Mouse (Mus musculus) embryonic fibroblast, embryonic 13.5 days (primary cell): ENCODE data around the gene Arl6ip1. TPM values are rescaled to one million over a fixed set of nuclear protein-coding genes. Genes with fewer than 3 reads are reported as not detected.

ENCODE experiments used
- H3K27ac ChIP-seq: 2 replicates; pipeline ENCODE4 v1.5.1; 2012; ENCODE audit warnings: low read length, control low read depth, inconsistent platforms; ENCODE audit not compliant: insufficient read depth
- H3K4me1 ChIP-seq: 2 replicates; pipeline ENCODE4 v1.6.1; 2011; ENCODE audit warnings: low read length; ENCODE audit not compliant: control insufficient read depth, insufficient read depth
- H3K4me3 ChIP-seq: 2 replicates; pipeline ENCODE4 v1.5.1; 2011; ENCODE audit warnings: mild to moderate bottlenecking, control low read depth, low read length; ENCODE audit not compliant: insufficient read depth
- CTCF ChIP-seq: IDR thresholded peaks from 2 replicates; pipeline ENCODE4 v1.5.1; 2011; ENCODE audit warnings: mild to moderate bottlenecking, control low read depth, low read length, moderate library complexity, borderline replicate concordance; ENCODE audit not compliant: insufficient read depth
- POLR2A ChIP-seq: IDR thresholded peaks from 2 replicates; pipeline ENCODE4 v1.6.1; 2011; ENCODE audit warnings: low read depth, mild to moderate bottlenecking, control low read depth, low read length, moderate library complexity
- polyA plus RNA-seq: library from polyadenylated mRNA; stranded (reverse); fragments of >200 nt; gene quantifications from 2 replicates; pipeline ENCODE4 v1.2.4, GENCODE M21; 2011; ENCODE audit warnings: low read depth; ENCODE audit not compliant: missing spikeins, insufficient read length

The Arl6ip1 gene
- polyA plus RNA-seq, 1 experiment: 159 TPM

- Histone ChIP-seq H3K27ac (peak overlapping the region; percentile 0; the same call in 1 of the 2 replicates), H3K4me3 (no peak overlapping the region), H3K4me1 (peaks cover 15% of the 10 kb centered on the region)
- TF ChIP-seq CTCF (no peak), POLR2A (no peak; the same call in 1 of the 2 replicates)
Measured at GRCm38 (mm10) chr7:118103462-118104379, 25.7 kb downstream of the Arl6ip1 start.

- no peak for TF ChIP-seq CTCF
- no peak for TF ChIP-seq POLR2A
- Histone ChIP-seq H3K27ac (peak overlapping the region; percentile 30), H3K4me1 (peaks cover 14% of the 10 kb centered on the region), H3K4me3 (no peak overlapping the region)
Measured at GRCm38 (mm10) chr7:118102678-118103461, 26.6 kb downstream of the Arl6ip1 start.

DNA sequence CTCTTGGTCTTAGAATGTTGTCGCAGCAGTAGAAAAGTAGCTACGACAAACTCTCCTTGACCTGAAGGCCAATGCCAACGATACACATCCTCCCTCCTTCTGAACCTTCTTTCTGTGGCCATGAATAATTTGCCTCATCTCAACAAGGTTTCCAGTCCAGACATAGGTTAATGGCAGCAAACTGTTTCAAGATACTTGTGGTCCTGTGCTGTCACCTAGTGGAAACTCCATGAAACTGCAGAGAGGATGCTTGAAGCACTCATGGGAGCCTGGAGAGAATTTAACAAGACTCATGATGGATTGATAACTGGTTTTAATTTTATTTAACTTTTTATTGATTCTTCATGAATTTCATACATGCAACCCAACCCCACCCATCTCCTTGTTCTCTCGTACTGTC lies 27.2 kb downstream of the Arl6ip1 start:
- H3K4me1 ChIP-seq: peaks cover 14% of the 10 kb centered on the region
- TF ChIP-seq POLR2A (no peak), CTCF (no peak)
- H3K4me3 ChIP-seq: no peak overlapping the region
- no peak overlapping the region for H3K27ac ChIP-seq

GRCm38 (mm10) chr7:118097615-118098014 lies 31.8 kb downstream of the Arl6ip1 start:
- Histone ChIP-seq H3K27ac (no peak overlapping the region), H3K4me3 (no peak overlapping the region), H3K4me1 (no peaks in the 10 kb centered on the region; the same call in 1 of the 2 replicates)
- no peak for TF ChIP-seq CTCF
- TF ChIP-seq POLR2A: no peak

DNA sequence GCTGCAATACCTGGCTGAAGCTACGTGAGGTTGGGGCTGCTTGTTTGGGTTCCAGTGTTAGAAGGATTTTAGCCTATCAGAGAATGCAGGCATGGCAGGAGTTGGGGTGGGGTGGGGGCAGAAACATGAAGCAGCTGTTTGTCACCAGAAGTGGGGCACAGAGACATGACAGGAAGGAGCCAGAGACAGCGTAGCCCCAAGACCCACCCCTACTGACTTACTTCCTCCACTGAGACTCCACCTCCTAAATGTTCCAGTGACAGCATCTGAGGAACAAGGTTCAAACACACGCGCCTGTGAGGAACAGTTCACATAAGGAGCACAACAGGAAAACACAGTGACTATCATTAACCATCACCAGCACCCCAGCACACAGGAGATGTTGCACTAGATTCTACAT lies 49.5 kb downstream of the Arl6ip1 start:
- Histone ChIP-seq H3K27ac (no peak overlapping the region), H3K4me3 (no peak overlapping the region), H3K4me1 (no peaks in the 10 kb centered on the region)
- TF ChIP-seq POLR2A (no peak), CTCF (no peak)

GRCm38 (mm10) chr7:118079097-118079496 lies 50.4 kb downstream of the Arl6ip1 start:
- Histone ChIP-seq H3K4me3 (no peak overlapping the region), H3K27ac (no peak overlapping the region), H3K4me1 (no peaks in the 10 kb centered on the region)
- TF ChIP-seq POLR2A: no peak
- TF ChIP-seq CTCF: no peak

Other genes starting within 250 kb of the Arl6ip1 start
- 1,481 and 1,872 TPM in 2 replicates for gene Rps15a, start 13.5 kb downstream of the Arl6ip1 start, polyA plus RNA-seq
- 53.1 and 56.8 TPM in 2 replicates for gene Smg1, start 114.0 kb upstream of the Arl6ip1 start, polyA plus RNA-seq